Mouse (Mus musculus): ENCODE data around the gene Mlip.
"Not testable (repeated sequence)": the region's sequence is repeated elsewhere in the genome, so short reads cannot be mapped to it uniquely, and the experiment has no call there.

Mlip gene

DNA sequence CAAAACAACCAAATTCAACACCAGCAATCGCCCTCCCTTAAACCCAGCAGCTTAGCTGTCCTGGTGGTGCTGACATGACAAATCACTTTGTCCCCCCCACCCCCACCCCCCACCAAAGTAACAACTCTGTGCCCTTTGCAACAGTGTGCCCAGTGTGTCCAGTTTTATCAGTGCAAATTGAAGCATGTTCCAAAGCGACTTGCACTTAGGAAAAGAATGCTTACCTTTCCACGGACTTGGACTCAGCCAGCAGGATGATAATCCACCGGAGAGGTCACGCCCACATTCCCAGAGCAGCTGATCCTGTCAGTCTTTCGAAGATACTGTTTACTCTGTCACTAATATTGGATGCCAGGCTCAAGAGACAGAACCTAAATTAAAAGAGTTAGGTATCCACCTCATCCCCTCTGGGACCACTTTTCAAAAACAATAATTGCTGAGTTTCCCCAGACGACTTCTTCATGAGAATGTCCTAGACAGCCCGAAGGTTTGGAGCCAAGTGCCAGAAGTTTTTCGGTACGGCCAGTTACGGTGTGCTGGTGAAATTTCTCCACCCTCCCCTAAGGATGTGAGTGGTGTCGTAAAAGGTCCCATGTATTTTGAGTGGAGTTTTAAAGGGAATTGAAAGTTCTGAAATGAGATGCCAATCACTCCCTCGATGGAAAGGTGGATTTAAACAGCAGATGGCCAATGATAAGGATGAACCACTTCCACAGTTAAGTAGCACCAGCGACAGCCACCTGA is at the start of gene Mlip:
Gene Mlip, minus strand, starts transcription at position 538 of the 744 bp plus-strand sequence.
- no peak for DNase-seq

DNA sequence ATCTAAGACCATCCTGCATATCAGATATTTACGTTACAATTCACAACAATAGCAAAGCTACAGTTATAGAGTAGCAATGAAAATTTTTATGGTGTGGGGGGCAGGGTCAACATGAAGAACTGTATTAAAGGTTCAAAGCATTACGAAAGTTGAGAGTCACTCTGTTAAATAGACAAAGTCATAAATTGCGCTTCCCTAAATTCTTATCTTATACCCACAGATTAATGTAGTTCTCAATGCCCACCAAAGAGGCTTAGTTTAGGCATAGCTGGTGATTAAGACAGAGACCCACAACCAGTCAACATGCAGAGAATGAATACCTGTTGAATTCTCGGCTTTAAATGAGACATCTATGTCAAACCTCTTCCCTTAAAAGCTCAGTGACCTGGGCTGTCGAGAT is 47.0 kb upstream of the Mlip start:
- no peak for DNase-seq

GRCm38 (mm10) chr9:77398856-77399631 is 46.3 kb upstream of the Mlip start:
- DNase-seq: no peak

- DNase-seq: no peak
Observed at GRCm38 (mm10) chr9:77397027-77397426, 44.3 kb upstream of the Mlip start.

DNA sequence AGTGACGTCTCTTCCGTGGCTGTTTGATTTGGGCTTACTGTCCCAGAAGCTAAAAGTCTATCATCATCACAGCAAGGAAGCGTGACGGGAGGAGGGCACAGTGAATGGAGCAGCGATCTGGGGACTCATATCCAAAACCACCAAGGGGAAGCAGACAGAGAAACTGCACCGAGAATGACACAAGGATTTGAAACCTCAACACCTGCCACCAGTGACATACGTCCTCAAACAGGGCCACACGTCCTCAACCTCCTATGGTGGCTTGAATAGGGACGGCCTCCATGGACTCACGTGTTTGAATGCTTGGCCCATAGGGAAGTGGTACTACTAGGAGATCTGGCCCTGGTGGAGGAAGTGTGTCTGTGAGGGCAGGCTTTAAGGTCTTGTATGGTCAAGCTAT is 38.5 kb upstream of the Mlip start:
- DNase-seq: no peak

DNA sequence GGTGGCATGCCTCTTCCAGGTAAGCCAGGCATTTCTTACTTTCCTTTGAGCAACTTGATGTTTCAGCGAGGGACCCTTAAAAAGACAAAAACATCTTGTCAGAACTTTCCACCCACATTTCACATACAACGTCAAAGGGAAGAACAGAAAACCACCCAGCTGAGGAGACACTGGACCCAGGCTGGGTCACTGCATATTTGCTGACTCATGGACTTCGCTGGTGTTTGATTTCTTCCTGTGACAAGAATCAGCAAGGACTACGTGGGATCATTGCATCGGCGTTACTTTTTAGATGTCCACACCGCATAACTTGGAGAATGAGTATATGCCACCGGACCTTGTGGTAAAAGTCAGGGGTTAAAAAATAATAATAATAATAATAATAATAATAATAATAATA is 36.2 kb upstream of the Mlip start:
- DNase-seq: no peak

DNA sequence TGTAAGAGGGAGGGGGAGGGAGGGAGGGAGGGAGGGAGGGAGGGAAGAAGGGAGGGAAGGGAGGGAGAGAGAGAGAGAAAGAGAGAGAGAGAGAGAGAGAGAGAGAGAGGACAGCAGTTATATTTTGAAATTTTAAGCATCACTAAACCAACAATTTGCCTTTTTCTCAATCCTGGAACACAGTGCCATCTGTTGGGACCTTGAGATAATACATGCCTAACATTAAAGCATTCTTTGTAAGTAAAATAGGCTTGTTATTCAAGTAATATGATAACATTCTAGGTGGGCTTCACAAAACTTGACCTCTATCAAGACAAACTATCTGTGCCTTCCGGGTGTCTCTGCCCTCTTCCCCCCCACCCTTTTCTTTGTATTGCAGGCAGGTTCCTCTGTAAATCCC is 34.0 kb upstream of the Mlip start:
- no peak for DNase-seq

- DNase-seq: no peak
Observed at GRCm38 (mm10) chr9:77385611-77386010, 32.8 kb upstream of the Mlip start.

GRCm38 (mm10) chr9:77384651-77385050 is 31.9 kb upstream of the Mlip start:
- no peak for DNase-seq

- no peak for DNase-seq
Observed at GRCm38 (mm10) chr9:77383951-77384350, 31.2 kb upstream of the Mlip start.

DNA sequence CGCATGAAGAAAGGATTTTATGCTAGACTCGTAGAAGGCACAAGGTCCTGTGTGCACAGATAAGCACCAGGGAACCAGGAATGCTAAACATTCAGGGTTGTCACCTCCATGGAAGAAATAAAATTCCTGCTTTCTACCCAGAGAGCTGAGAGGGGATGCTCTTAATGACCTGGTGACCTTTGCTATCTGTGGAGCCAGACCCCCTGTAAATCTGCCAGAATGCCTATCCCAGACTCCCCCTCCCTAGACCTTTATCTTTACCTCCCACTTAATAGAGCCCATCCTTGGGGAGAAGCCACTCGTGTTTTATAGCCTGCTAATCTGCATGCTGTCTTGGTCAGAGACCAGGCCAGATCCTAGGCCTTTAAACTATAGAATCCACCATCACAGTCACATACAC is 29.7 kb upstream of the Mlip start:
- no peak for DNase-seq

GRCm38 (mm10) chr9:77381565-77381964 is 28.8 kb upstream of the Mlip start:
- peak; percentile 47 to 60 for DNase-seq

DNA sequence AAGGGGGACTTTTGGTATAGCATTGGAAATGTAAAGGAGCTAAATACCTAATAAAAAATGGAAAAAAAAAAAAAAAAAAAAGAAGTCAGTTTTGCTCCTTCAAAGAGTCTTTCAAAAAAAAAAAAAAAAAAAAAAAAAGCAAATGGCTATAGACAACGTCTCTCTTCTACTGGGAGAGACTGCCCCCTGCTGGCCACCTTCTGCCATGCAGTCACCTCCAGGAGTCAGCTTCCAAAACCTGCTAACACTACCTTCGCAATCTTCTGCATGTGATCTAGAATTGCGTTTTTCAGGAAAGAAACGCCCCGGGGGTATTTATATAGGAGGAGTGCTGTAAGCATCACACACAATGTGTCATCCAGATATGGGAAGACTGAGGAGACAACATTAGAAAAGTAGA is 26.9 kb upstream of the Mlip start:
- peak; percentile 10 to 38 for DNase-seq

DNA sequence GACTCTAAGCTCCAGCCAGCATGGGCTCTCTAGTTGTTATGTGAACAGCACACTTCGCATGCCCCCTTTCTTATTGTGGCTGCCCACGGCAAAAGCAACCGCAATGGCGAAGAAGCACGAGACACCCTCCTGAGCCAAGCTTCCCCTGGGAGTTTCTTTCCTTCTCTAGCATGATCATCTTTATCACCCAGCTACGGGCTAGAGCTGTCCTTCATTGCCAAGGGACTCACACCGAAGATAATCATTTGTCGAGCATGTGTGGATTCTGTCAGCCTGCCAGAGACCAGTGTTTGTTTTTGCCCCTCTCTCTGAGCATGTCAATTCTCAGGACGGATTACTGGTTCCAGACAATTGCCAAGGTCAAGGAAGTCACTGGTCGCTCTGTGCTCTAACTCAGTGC is 24.9 kb upstream of the Mlip start:
- DNase-seq: no peak

GRCm38 (mm10) chr9:77377082-77377481 is 24.3 kb upstream of the Mlip start:
- peak; percentile 13 to 15 for DNase-seq

DNA sequence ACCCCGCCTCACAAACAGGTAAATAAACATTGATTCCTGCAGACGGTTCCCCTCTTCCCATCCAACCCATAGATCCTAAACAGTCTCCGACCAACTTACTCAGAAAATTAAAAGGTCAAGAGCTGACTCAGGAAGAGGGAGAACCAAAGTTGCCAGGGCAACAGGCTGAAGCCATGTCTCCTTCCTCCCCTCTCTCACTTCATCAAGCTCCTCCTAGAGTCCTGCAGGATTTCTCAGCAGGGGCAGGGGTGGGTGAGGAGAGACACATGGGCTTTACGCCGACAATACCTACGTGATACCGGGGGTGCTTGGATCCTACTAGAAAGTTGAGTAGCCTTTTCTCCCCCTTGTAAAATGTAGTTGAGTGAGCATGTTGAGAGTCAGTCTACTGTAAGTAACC is 23.8 kb upstream of the Mlip start:
- DNase-seq: no peak

- no peak for DNase-seq
Observed at GRCm38 (mm10) chr9:77370706-77371105, 17.9 kb upstream of the Mlip start.

- DNase-seq: no peak
Observed at GRCm38 (mm10) chr9:77369262-77369661, 16.5 kb upstream of the Mlip start.

DNA sequence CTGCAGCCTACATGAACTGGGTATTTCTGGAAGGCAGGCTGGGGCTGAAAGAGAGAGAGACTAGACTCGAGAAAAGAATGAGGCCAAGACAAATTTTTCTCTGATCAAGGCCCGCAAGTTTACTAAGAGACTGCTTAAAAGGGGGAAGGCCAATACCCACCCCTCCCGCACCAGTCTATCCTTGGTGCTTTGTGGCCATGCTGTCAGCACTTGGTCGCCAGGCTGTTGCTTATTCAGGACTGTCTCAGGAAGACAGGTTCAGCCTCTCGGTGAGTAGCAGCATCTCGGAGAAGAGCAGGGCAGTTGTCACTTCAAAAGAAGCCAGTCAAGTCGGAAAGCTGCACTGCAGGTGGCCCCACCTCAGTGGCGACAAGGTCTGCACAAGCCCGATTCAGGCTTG is 11.9 kb upstream of the Mlip start:
- not testable (repeated sequence) for DNase-seq

GRCm38 (mm10) chr9:77362906-77363305 is 10.1 kb upstream of the Mlip start:
- no peak for DNase-seq

DNA sequence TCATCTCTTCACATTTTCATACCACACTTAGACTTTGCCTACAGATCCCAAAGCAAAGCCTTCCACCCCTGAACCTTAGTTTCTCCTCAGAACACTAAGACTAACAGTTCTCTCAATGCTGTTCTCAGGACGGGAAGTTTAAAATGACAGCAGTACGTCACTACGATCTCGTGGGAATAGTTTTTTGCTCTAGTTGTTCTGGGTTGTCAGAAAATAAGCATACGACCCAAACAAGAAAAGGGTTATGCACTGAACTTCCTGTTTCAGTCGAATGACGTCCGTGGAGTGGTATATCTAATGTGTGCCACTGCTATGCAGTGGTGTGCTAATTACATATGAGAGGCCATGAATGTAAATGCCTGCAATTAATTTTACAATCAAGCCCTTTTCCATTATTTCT is 7.9 kb upstream of the Mlip start:
- DNase-seq: no peak

GRCm38 (mm10) chr9:77359278-77359973 is 6.7 kb upstream of the Mlip start:
- DNase-seq: no peak

DNA sequence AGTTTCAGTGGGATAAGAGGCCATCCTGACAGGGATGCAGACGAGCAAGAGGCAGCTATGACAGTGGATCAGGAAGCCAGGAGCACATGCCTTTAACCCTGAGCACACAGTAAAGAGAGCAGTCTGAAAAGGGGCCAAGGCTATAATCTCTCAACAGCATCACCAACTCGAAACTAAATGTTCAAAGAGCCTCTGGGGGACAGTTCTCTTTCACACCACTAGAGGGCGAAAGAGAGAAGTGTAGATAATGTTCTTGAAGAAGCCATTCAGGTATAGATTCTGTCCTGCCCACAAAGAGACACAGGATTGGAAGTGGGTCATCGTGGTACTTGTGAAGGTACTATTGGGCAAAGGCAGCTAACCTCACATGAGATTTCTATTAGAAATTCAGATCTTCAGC is 1.2 kb upstream of the Mlip start:
- DNase-seq: no peak

DNA sequence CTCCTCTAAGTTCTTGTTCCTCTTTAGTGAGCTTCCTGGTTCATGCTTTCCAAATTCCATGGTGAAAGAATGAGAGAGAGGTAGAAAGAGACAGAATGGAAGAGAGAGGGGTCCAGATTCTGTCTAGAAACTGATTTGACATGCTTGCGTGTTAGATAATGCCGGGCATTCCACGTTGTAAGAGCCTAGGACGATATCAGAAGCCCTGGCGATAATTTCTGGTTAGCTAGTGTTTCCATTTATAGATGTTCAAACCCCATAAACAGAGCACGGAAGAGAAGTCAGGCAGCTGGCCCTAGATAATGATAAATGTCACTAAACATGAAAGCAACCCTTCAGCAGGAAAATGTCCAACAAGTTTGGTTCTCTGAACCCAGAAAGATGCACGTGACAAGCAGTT is 5.1 kb downstream of the Mlip start:
- no peak for DNase-seq
